Mouse (Mus musculus): ENCODE measurements around the gene Arhgef26.

DNA sequence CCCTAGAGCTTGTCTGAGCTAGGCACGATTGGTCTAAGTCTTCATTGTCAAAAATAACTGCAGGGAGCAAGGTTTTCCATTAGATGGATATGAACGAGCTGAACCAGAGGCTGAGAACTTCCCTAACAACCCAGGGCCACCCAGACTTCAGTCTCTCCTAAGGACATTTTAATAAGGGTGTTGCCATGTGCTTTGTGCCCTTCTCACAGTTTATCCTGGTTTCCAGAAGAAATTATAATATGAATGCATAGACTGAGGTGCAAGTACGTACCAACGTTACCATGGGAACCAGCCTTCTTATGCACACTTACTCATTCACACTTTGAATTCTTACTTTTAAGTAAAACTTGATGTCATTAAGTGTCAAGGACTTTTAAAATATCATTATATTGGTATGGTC lies 72.3 kb downstream of the Arhgef26 start:
- no peak for TF ChIP-seq CTCF (IDR thresholded peaks at IDR 0.05)
- TF ChIP-seq EP300 (IDR thresholded peaks at IDR 0.05): no peak
